Mouse (Mus musculus): ENCODE data around the gene Trnau1ap.

DNA sequence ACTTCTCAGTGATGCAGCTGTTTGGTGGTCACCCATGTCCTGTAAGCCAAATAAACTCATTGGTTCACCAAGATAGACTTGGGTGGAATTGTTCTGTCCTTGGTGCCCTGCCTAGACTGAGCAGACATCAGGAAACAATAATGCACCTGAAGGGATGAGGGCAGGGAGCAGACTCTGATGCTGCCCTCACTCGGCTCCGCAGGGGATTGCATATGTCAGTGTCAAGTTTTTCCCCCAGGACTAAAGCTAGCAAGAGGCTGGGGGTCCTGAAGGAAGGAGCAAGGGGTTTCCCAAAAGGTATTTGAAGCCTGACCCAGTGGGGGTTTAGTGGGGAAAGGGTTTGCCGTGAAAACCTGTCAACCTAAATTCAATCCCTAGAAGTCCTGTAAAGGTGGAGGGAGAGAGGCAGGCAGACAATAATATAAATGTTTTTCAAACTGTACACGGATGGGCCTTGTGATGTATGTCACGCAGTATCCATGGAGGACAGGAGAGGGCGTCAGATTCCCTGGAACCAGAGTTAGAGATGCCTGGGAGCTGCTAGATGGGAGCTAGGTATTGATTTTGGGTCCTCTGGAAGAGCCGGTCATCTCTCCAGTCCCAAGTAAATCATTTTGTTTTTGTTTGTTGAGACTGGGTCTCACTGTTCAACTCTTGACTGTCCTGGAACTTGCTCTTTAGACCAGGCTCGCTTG lies 33.5 kb downstream of the Trnau1ap start:
- TF ChIP-seq CTCF (IDR thresholded peaks at IDR 0.05; ENCODE audit: borderline replicate concordance, control insufficient read depth, extremely low read depth, insufficient read depth, low read length, poor library complexity) (no peak), POLR2A (IDR thresholded peaks at IDR 0.05; ENCODE audit: control insufficient read depth, extremely low read depth, insufficient read depth, low read length, poor library complexity) (no peak)
